Mouse (Mus musculus): ENCODE results near the gene Esrrg.

GRCm38 (mm10) chr1:188147381-188148156 is 539.0 kb downstream of the Esrrg start:
- TF ChIP-seq CTCF (IDR thresholded peaks at IDR 0.05; ENCODE audit: extremely low read depth, insufficient read depth, low read length): no peak
- no peak for TF ChIP-seq POLR2A (IDR thresholded peaks at IDR 0.05; ENCODE audit: extremely low read depth, insufficient read depth, low read length)
